Mouse (Mus musculus) midbrain, embryonic 16.5 days (tissue): ENCODE results near the gene Itih1. TPM values are rescaled to one million over a fixed set of nuclear protein-coding genes. Genes with fewer than 3 reads are reported as not detected.

ENCODE experiments used
- ATAC-seq: fragments of 200-750 bp; cut with Nextera tagmentation; 2 replicates; pipeline ENCODE4 v1.8.0; 2017; ENCODE audit warnings: moderate TSS enrichment
- H3K27ac ChIP-seq: fragments of 300-500 bp; sonication (generic); 2 replicates; pipeline ENCODE4 v1.5.1; 2014; ENCODE audit warnings: mild to moderate bottlenecking, low read length, mixed read lengths
- H3K27me3 ChIP-seq: fragments of 300-500 bp; sonication (generic); 2 replicates; pipeline ENCODE4 v1.6.1; 2014; ENCODE audit warnings: low read depth, low read length, mixed read lengths; ENCODE audit not compliant: control insufficient read depth, insufficient read depth
- H3K36me3 ChIP-seq: fragments of 300-500 bp; sonication (generic); 2 replicates; pipeline ENCODE4 v1.6.1; 2014; ENCODE audit warnings: mild to moderate bottlenecking, low read length, moderate library complexity, mixed read lengths; ENCODE audit not compliant: control insufficient read depth, insufficient read depth
- H3K4me1 ChIP-seq: fragments of 300-500 bp; sonication (generic); 2 replicates; pipeline ENCODE4 v1.6.1; 2014; ENCODE audit warnings: mild to moderate bottlenecking, low read length, mixed read lengths; ENCODE audit not compliant: control insufficient read depth, insufficient read depth
- H3K4me2 ChIP-seq: fragments of 300-500 bp; sonication (generic); 2 replicates; pipeline ENCODE4 v1.6.1; 2014; ENCODE audit warnings: mild to moderate bottlenecking, low read length, mixed read lengths
- H3K4me3 ChIP-seq: fragments of 300-500 bp; sonication (generic); 2 replicates; pipeline ENCODE4 v1.5.1; 2014; ENCODE audit warnings: low read depth, mild to moderate bottlenecking, low read length, moderate library complexity, mixed read lengths
- H3K9ac ChIP-seq: fragments of 300-500 bp; sonication (generic); 2 replicates; pipeline ENCODE4 v1.6.1; 2014; ENCODE audit warnings: low read depth, low read length, mixed read lengths
- H3K9me3 ChIP-seq: fragments of 300-500 bp; sonication (generic); replicated peaks from 2 replicates; pipeline ENCODE4 v1.6.1; 2014; ENCODE audit warnings: mild to moderate bottlenecking, low read length, mixed read lengths; ENCODE audit not compliant: control insufficient read depth, poor library complexity, severe bottlenecking
- WGBS: fragments of 180-500 bp; shearing (Covaris S2); extraction: QIAGEN DNeasy Blood & Tissue Kit; methylation state at CpG from one replicate; pipeline ENCODE4 v1.1.7; 2014; 5-methylcytosine and 5-hydroxymethylcytosine counted together
- polyA plus RNA-seq: library from polyadenylated mRNA; unstranded; fragments of >200 nt; fragmentation: Nextera tagmentation; extraction: Ambion mirVana; gene quantifications from 2 replicates; pipeline ENCODE4 v1.2.1, GENCODE M21; 2015

The Itih1 gene
- polyA plus RNA-seq, 1 experiment from 2014 or later = not detected

GRCm38 (mm10) chr14:30912641-30913040 is 30.4 kb downstream of the Itih1 start:
- Histone ChIP-seq H3K27ac (no peak overlapping the region), H3K4me1 (no peaks in the 10 kb centered on the region), H3K36me3 (no peaks in the 10 kb centered on the region), H3K27me3 (no peaks in the 10 kb centered on the region), H3K9ac (no peak overlapping the region), H3K4me3 (no peak overlapping the region), H3K9me3 (no peaks in the 10 kb centered on the region), H3K4me2 (no peak overlapping the region)
- 87% methylated on average over 8 of the region's 8 CpGs for WGBS
- ATAC-seq = no peak

GRCm38 (mm10) chr14:30911141-30911540 is 31.9 kb downstream of the Itih1 start:
- H3K9ac ChIP-seq = no peak overlapping the region
- 90% methylated on average over 8 of the region's 8 CpGs for WGBS
- H3K4me2 ChIP-seq = no peak overlapping the region

DNA sequence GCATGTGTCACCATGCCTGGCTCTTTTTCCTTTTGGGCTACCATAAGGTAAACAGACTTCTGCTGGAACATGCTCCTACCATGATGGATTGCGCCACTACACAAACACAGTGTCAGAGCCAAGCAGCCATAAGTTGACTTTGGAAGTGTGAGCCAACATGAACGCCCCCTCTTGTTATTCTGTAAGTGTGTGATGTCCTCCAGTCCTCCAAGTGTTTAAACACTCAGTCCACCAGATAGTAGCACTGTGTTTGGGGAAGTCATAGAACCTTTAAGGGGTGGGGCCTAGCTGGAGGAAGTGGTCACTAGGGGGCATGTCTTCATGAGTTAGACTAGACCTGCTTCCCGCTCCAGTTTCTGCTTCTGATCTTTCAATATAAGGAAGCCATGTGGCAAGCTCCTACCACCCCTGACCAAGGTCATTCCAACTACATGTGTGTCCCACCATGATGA is 35.2 kb downstream of the Itih1 start:
- WGBS = 85% methylated on average over 3 of the region's 3 CpGs
- no peaks in the 10 kb centered on the region for H3K9me3 ChIP-seq
- no peak overlapping the region for H3K27ac ChIP-seq
- H3K4me3 ChIP-seq = no peak overlapping the region
- ATAC-seq = no peak
- H3K4me1 ChIP-seq = no peaks in the 10 kb centered on the region
- no peak overlapping the region for H3K4me2 ChIP-seq
- no peaks in the 10 kb centered on the region for H3K36me3 ChIP-seq
- H3K27me3 ChIP-seq = no peaks in the 10 kb centered on the region
- no peak overlapping the region for H3K9ac ChIP-seq

More at GRCm38 (mm10) chr14:30911141-30911540, 31.9 kb downstream of the Itih1 start:
- no peaks in the 10 kb centered on the region for H3K9me3 ChIP-seq
- H3K36me3 ChIP-seq = no peaks in the 10 kb centered on the region
- H3K27me3 ChIP-seq = no peaks in the 10 kb centered on the region
- no peaks in the 10 kb centered on the region for H3K4me1 ChIP-seq
- H3K4me3 ChIP-seq = no peak overlapping the region
- no peak for ATAC-seq
- no peak overlapping the region for H3K27ac ChIP-seq

GRCm38 (mm10) chr14:30906001-30906400 is 37.1 kb downstream of the Itih1 start:
- ATAC-seq = no peak
- Histone ChIP-seq H3K4me2 (no peak overlapping the region), H3K36me3 (no peaks in the 10 kb centered on the region), H3K4me1 (no peaks in the 10 kb centered on the region), H3K4me3 (no peak overlapping the region), H3K9me3 (no peaks in the 10 kb centered on the region), H3K27ac (no peak overlapping the region), H3K9ac (no peak overlapping the region), H3K27me3 (no peaks in the 10 kb centered on the region)
- 92% methylated on average over 6 of the region's 6 CpGs for WGBS

GRCm38 (mm10) chr14:30904307-30904706 is 38.8 kb downstream of the Itih1 start:
- 85% methylated on average over 8 of the region's 8 CpGs for WGBS
- H3K27ac ChIP-seq = no peak overlapping the region
- no peak for ATAC-seq
- H3K36me3 ChIP-seq = no peaks in the 10 kb centered on the region
- no peaks in the 10 kb centered on the region for H3K27me3 ChIP-seq
- no peak overlapping the region for H3K4me3 ChIP-seq
- no peak overlapping the region for H3K9ac ChIP-seq
- H3K4me1 ChIP-seq = no peaks in the 10 kb centered on the region
- no peak overlapping the region for H3K4me2 ChIP-seq
- H3K9me3 ChIP-seq = no peaks in the 10 kb centered on the region

DNA sequence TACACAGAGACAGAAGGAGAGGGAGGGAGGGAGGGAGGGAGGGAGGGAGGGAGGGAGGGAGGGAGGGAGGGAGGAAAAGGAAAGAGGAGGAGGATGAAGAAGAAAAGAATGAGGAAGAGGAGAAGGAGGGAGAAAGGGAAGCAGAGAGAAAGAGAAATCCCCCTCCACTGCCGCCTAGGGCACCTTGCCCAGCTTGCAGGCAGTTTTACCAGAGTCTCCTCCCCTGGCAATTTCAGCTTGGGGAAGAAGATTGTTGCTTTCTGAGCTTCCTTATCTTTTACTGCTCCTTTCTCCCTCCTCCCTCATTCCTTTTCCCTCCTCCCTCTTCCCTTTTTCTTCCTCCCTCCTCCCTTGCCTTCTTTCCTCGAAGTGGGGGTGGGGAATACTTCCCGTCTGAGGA is 40.1 kb downstream of the Itih1 start:
- Histone ChIP-seq H3K4me1 (no peaks in the 10 kb centered on the region), H3K9me3 (no peaks in the 10 kb centered on the region), H3K4me2 (no peak overlapping the region), H3K9ac (no peak overlapping the region), H3K27ac (no peak overlapping the region), H3K4me3 (no peak overlapping the region), H3K36me3 (no peaks in the 10 kb centered on the region), H3K27me3 (no peaks in the 10 kb centered on the region)
- WGBS = 62% methylated on average over 3 of the region's 3 CpGs
- no peak for ATAC-seq

- WGBS = 90% methylated on average over 5 of the region's 5 CpGs
- H3K9ac ChIP-seq = no peak overlapping the region
- no peak overlapping the region for H3K27ac ChIP-seq
- no peaks in the 10 kb centered on the region for H3K9me3 ChIP-seq
- H3K36me3 ChIP-seq = no peaks in the 10 kb centered on the region
- H3K27me3 ChIP-seq = no peaks in the 10 kb centered on the region
- no peaks in the 10 kb centered on the region for H3K4me1 ChIP-seq
- H3K4me2 ChIP-seq = no peak overlapping the region
- H3K4me3 ChIP-seq = no peak overlapping the region
- no peak for ATAC-seq
Observed at GRCm38 (mm10) chr14:30902628-30903027, 40.5 kb downstream of the Itih1 start.

GRCm38 (mm10) chr14:30899972-30900371 is 43.1 kb downstream of the Itih1 start:
- 7% methylated on average over 3 of the region's 3 CpGs for WGBS
- H3K9ac ChIP-seq = no peak overlapping the region
- no peak for ATAC-seq
- no peaks in the 10 kb centered on the region for H3K27me3 ChIP-seq
- no peaks in the 10 kb centered on the region for H3K4me1 ChIP-seq
- H3K36me3 ChIP-seq = no peaks in the 10 kb centered on the region
- no peaks in the 10 kb centered on the region for H3K9me3 ChIP-seq
- no peak overlapping the region for H3K4me2 ChIP-seq
- no peak overlapping the region for H3K4me3 ChIP-seq
- H3K27ac ChIP-seq = no peak overlapping the region

GRCm38 (mm10) chr14:30888271-30888732 is 54.8 kb downstream of the Itih1 start:
- Histone ChIP-seq H3K4me3 (no peak overlapping the region), H3K27ac (no peak overlapping the region), H3K4me2 (no peak overlapping the region), H3K9me3 (no peaks in the 10 kb centered on the region), H3K27me3 (no peaks in the 10 kb centered on the region), H3K9ac (no peak overlapping the region), H3K4me1 (no peaks in the 10 kb centered on the region), H3K36me3 (no peaks in the 10 kb centered on the region)
- ATAC-seq = no peak
- WGBS = 23% methylated on average over 9 of the region's 9 CpGs
